Mouse (Mus musculus) right cerebral cortex, postnatal 10 days (tissue): Measurements from ENCODE around the gene Tcte1.

ENCODE experiments used
- DNase-seq, 2 experiments: peaks; one replicate each; pipeline ENCODE4 v3.0.0; 2021; ENCODE audit warnings: low spot score in 2 of 2

The Tcte1 gene

DNA sequence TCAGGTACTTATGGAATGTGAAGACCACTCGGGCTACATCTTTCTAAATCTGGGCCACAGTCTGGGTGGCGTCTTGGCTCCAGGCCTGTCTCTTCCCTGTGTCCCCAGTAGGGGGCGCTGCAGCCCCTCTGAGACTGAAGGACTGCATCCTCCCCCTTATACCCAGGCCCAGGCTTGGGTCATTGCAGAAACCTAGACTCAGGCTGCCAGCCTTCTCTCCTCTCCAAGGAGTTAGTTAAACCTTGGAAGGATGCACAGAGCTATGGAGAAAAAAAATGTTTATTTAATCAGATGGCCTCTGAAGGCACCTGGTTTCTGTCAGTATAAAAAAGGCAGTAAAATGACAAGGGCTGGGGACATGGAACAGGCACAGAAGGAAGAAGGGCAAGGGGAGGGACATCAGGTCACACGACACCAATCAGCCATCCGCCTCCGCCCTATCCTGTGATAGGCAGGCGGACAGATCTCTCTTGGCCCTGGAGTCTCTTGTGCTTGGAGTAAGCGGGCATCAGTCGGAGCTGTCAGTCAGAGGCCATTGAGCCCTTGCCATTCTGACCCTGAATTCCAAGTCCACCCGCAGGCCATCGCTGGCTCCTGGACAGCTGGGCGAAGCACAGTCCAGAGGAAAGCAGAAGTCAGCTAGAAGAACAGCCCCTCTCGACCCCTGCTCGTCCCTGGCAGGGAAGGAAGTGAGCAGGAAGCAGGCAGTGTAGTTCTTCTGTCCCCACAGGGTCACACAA is 61.9 kb downstream of the Tcte1 start:
- peak; percentile 86 for DNase-seq

DNA sequence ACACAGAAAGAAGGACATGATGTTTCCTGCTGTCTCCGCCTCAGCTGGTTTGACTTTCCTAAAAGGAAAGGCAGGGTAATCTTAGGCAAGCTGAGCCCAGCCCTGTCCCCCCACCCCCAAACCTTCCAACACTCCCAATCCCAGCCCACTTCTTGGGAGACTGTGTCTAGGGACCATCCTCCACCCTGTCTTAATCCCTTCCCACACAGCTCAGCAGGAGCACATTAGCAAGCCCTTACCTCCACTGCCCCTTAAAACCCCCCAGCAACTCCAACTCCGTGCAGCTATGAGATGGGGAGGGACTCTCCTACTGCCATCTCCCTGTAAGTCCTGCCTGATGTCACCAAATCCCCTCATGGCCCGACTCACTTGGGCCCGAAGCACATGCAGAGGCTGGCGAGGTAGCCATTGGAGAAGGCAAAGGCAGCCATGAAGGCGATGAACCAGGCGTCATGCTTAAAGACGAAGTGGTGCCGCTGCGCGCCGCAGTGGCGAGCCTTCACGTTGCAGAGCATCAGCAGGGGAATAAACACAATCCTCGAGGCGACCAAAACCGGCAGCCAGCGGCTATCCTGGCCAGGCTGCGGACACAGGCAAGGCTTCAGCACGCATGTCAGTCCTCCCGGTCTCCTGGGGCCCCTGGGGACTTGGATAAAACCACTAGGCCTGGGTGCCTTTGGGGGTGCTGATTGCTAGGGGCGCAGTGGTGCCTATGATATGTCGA is 62.7 kb downstream of the Tcte1 start:
- no peak for DNase-seq

DNA sequence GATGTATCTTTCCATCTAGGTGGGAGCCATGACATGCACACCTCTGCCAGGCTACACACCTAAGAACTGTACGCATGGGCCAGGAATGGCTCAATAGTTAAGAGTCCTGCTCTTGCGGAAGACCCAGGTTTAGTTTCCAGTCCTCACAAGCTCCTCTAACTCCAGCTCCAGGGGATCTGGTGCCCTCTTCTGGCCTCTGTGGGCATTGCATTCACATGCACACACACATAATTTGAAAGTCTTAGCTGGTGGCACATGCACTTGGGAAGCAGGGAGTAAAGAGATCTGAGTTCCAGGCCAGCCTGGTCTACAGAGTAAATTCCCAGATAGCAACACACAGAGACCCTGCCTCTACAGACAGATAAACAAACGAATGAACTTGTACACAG is 63.2 kb downstream of the Tcte1 start:
- DNase-seq, result no peak

DNA sequence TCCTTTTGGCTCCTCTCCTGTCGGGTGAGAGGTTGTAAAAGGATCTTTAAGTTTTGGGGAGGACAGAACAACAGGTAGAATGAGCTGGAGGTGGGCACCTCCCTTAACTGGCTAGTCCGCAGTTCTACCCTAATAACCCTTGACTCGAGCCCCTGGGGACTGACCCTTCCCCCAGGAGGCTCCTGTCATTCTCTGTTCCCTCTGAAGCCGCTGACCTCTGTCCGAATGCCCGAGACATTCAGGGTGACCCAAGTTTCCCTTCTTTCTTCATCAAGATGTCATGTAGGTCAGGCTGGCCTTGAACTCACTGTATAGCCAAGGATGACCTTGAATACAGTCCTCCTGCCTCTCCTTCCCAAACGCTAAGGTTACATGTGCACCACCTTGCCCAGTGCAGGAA is 65.1 kb downstream of the Tcte1 start:
- DNase-seq, result no peak

DNA sequence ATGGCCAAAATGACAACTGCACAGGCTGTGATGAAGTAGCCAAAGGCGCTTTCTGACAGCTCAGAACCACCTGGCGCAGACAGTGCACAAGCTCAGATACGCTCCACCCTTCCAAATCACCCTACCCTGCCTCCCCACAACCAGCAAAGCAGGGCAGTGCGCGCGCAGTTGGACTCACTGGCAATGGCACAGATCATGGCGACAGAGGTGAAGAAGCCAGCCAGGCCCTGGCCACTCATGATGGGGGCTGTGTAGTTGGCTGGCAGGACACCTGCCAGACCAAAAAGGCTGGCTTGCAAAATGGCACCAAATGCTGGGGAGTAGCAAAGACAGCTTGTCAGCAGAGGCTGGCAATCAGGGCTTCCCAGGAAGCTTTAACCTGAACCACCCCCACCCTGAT is 66.0 kb downstream of the Tcte1 start:
- peak in 1 of 2 experiments; percentile 20 for DNase-seq

DNA sequence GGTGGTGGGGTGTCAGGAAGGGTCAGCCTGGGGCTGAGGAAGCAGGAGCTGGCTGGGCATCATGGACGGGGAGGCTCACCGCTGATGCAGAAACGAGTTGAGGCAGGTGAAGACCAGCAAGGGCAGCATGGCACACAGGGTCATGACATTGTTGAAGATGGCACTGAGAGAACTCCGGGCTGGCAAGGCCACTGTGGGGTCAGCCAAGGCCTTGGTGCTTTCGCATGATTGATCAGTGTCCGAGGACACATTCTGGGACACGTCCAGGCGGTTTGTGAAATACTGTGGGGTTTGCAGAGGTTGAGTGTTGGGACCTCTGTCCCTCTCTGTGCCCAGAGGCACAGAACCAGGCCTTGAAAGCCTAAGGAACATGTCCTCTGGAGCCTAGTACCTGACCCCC is 66.6 kb downstream of the Tcte1 start:
- peak in 1 of 2 experiments; percentile 26 for DNase-seq

DNA sequence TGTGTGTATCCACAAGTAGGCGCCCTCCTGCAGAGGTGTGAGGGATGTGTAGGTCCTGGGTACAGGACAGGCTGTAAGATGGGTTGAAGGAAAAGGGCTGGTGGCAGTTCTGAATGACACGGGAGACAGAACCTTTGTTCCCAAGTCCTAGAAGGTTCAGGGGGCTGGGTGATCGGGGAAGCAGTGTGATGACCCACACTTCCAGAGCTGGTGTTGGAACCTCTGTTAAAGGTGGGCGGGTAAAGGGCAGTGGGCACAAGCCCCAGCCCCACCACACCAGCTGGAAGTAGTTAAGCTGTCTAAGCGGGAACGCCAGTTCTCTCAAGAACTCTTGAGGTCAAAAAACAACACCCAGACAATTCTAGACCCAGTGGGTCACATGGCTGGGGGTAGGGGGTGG is 67.2 kb downstream of the Tcte1 start:
- peak in 1 of 2 experiments; percentile 21 for DNase-seq

DNA sequence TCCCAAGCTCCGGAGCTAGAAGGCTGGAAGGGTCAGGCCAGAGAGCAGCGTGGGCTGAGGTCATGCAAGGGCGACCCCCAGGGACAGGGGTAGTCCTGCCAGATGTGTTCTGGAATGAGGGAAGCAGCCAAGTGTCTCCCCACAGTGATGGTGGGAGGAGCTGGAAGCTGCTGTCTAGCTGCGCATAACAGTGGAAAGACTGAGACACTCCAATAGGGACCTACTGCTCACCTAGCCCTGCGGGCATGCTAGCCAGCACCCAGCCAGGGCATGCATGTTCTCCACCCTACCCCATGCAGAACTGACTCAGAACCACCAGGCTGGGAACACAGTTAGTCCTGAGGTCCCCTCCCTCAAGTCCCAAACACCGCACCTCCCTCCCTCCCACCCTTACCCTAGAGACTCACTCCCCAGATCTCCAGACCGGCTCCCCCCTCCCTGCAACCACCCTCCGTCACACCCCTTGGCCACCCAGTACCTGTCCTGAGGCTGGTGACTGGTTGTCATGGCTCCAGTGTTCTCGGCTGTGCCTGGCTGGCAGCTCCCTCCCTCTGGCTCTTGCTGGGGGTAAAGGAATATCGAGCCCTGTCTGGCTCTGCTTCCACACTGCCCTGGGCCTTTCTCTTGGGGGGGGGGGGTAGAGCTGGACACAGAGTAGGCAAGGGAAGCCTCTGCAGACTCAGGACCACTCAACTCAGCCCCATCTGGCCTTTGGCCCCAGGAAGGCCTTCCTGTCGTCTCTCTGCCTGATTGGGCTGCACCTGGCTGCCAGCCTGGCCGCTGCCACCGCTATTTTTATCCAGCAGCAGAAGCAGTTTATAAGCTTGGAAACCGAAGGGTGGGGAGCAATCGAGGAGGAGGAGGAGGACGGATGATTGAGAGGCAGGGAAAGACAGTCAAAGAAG is 68.7 kb downstream of the Tcte1 start:
- DNase-seq, result peak in 1 of 2 experiments; percentile 41
